Mouse (Mus musculus) kidney, postnatal 0 days (tissue): ENCODE results near the gene Nup160. TPM values are rescaled to one million over a fixed set of nuclear protein-coding genes. Genes with fewer than 3 reads are reported as not detected.

Experiments
- ATAC-seq: fragments of 200-750 bp; cut with Nextera tagmentation; replicated peaks from 2 replicates; pipeline ENCODE4 v1.8.0; 2017; ENCODE audit warnings: low read depth, moderate number of reproducible peaks, moderate TSS enrichment, moderate library complexity; ENCODE audit not compliant: low FRiP score
- DNase-seq: peaks from one replicate; pipeline ENCODE4 v3.0.0-alpha.2; 2016; ENCODE audit warnings: low spot score
- H3K27ac ChIP-seq: fragments of 300-500 bp; sonication (generic); 2 replicates; pipeline ENCODE4 v1.5.1; 2014; ENCODE audit warnings: mild to moderate bottlenecking
- H3K27me3 ChIP-seq: fragments of 300-500 bp; sonication (generic); 2 replicates; pipeline ENCODE4 v1.6.1; 2014; ENCODE audit warnings: low read length, mixed read lengths; ENCODE audit not compliant: insufficient read depth
- H3K36me3 ChIP-seq: fragments of 300-500 bp; sonication (generic); 2 replicates; pipeline ENCODE4 v1.6.1; 2014; ENCODE audit warnings: low read length, mixed read lengths; ENCODE audit not compliant: insufficient read depth
- H3K4me1 ChIP-seq: fragments of 300-500 bp; sonication (generic); replicated peaks from 2 replicates; pipeline ENCODE4 v1.6.1; 2014; ENCODE audit warnings: antibody characterized with exemption, low read length, mixed read lengths; ENCODE audit not compliant: insufficient read depth
- H3K4me2 ChIP-seq: fragments of 300-500 bp; sonication (generic); 2 replicates; pipeline ENCODE4 v1.6.1; 2014; ENCODE audit warnings: mild to moderate bottlenecking, low read length, moderate library complexity, mixed read lengths
- H3K4me3 ChIP-seq: fragments of 300-500 bp; sonication (generic); replicated peaks from 2 replicates; pipeline ENCODE4 v1.5.1; 2014; ENCODE audit warnings: low read depth, low read length
- H3K9ac ChIP-seq: fragments of 300-500 bp; sonication (generic); 2 replicates; pipeline ENCODE4 v1.6.1; 2014; ENCODE audit warnings: low read depth, low read length
- H3K9me3 ChIP-seq: fragments of 300-500 bp; sonication (generic); replicated peaks from 2 replicates; pipeline ENCODE4 v1.6.1; 2016; ENCODE audit warnings: low read length, inconsistent platforms, mixed read lengths
- CTCF ChIP-seq: IDR thresholded peaks from 2 replicates; pipeline ENCODE4 v1.5.1; 2016; ENCODE audit warnings: antibody characterized with exemption, low read depth, mild to moderate bottlenecking, moderate library complexity
- WGBS: fragments of 180-500 bp; shearing (Covaris S2); extraction: QIAGEN DNeasy Blood & Tissue Kit; methylation state at CpG from one replicate; pipeline ENCODE4 v1.1.7; 2014; 5-methylcytosine and 5-hydroxymethylcytosine counted together
- polyA plus RNA-seq: library from polyadenylated mRNA; unstranded; fragments of >200 nt; fragmentation: Nextera tagmentation; extraction: Ambion mirVana; gene quantifications from 2 replicates; pipeline ENCODE4 v1.2.1, GENCODE M21; 2015

Nup160 gene
- polyA plus RNA-seq, 1 experiment from 2014 or later = 19.9 TPM

GRCm38 (mm10) chr2:90636853-90637252, 40.2 kb upstream of the Nup160 start:
- no peak overlapping the region for H3K27ac ChIP-seq
- H3K4me3 ChIP-seq = no peak overlapping the region
- no peaks in the 10 kb centered on the region for H3K27me3 ChIP-seq
- no peak for DNase-seq
- H3K9me3 ChIP-seq = no peaks in the 10 kb centered on the region
- WGBS = 78% methylated on average over 7 of the region's 7 CpGs
- no peaks in the 10 kb centered on the region for H3K36me3 ChIP-seq
- TF ChIP-seq CTCF = no peak
- H3K4me1 ChIP-seq = no peaks in the 10 kb centered on the region
- H3K9ac ChIP-seq = no peak overlapping the region
- no peak overlapping the region for H3K4me2 ChIP-seq
- no peak for ATAC-seq

- no peak for TF ChIP-seq CTCF
- Histone ChIP-seq H3K4me2 (no peak overlapping the region), H3K9me3 (no peaks in the 10 kb centered on the region), H3K36me3 (no peaks in the 10 kb centered on the region), H3K9ac (no peak overlapping the region), H3K4me1 (no peaks in the 10 kb centered on the region), H3K4me3 (no peak overlapping the region), H3K27ac (no peak overlapping the region), H3K27me3 (no peaks in the 10 kb centered on the region)
- ATAC-seq (no peak), DNase-seq (no peak)
- WGBS = 83% methylated on average over 8 of the region's 8 CpGs
Observed at GRCm38 (mm10) chr2:90638986-90639746, 37.8 kb upstream of the Nup160 start.

- no peak overlapping the region; the same call in 1 of the 2 replicates for H3K27ac ChIP-seq
Observed at GRCm38 (mm10) chr2:90639747-90640699, 37.0 kb upstream of the Nup160 start.

GRCm38 (mm10) chr2:90641007-90641709, 35.9 kb upstream of the Nup160 start:
- peak; percentile 48; the same call in 1 of the 2 replicates for ATAC-seq

More at GRCm38 (mm10) chr2:90639747-90640699, 37.0 kb upstream of the Nup160 start:
- Histone ChIP-seq H3K9ac (no peak overlapping the region), H3K4me2 (no peak overlapping the region), H3K9me3 (no peaks in the 10 kb centered on the region), H3K4me1 (no peaks in the 10 kb centered on the region), H3K27me3 (no peaks in the 10 kb centered on the region), H3K36me3 (no peaks in the 10 kb centered on the region), H3K4me3 (no peak overlapping the region)
- WGBS = 56% methylated on average over 5 of the region's 5 CpGs
- no peak for TF ChIP-seq CTCF
- peak; percentile 59 for DNase-seq
- ATAC-seq = peak; percentile 80

GRCm38 (mm10) chr2:90641710-90642039, 35.3 kb upstream of the Nup160 start:
- no peak for ATAC-seq
- H3K4me3 ChIP-seq = no peak overlapping the region
- no peaks in the 10 kb centered on the region for H3K4me1 ChIP-seq
- no peak overlapping the region for H3K9ac ChIP-seq
- H3K36me3 ChIP-seq = no peaks in the 10 kb centered on the region
- no peaks in the 10 kb centered on the region for H3K27me3 ChIP-seq
- no peak for TF ChIP-seq CTCF
- DNase-seq = no peak
- no peaks in the 10 kb centered on the region for H3K9me3 ChIP-seq
- no peak overlapping the region for H3K4me2 ChIP-seq
- no peak overlapping the region for H3K27ac ChIP-seq
- 86% methylated on average over 4 of the region's 4 CpGs for WGBS

More at GRCm38 (mm10) chr2:90641007-90641709, 35.9 kb upstream of the Nup160 start:
- H3K4me3 ChIP-seq = no peak overlapping the region
- no peaks in the 10 kb centered on the region for H3K27me3 ChIP-seq
- H3K27ac ChIP-seq = no peak overlapping the region
- TF ChIP-seq CTCF = no peak
- 71% methylated on average over 10 of the region's 10 CpGs for WGBS
- no peaks in the 10 kb centered on the region for H3K4me1 ChIP-seq
- no peaks in the 10 kb centered on the region for H3K36me3 ChIP-seq
- no peak overlapping the region for H3K9ac ChIP-seq
- no peak overlapping the region for H3K4me2 ChIP-seq
- H3K9me3 ChIP-seq = no peaks in the 10 kb centered on the region
- no peak for DNase-seq

GRCm38 (mm10) chr2:90647084-90647483, 29.9 kb upstream of the Nup160 start:
- DNase-seq (no peak), ATAC-seq (no peak)
- Histone ChIP-seq H3K9me3 (no peaks in the 10 kb centered on the region), H3K4me2 (no peak overlapping the region), H3K4me1 (no peaks in the 10 kb centered on the region), H3K27me3 (no peaks in the 10 kb centered on the region), H3K27ac (no peak overlapping the region), H3K36me3 (no peaks in the 10 kb centered on the region), H3K4me3 (no peak overlapping the region), H3K9ac (no peak overlapping the region)
- TF ChIP-seq CTCF = no peak
- 78% methylated on average over 6 of the region's 6 CpGs for WGBS
